Mouse (Mus musculus) lung, postnatal 0 days (tissue): Measurements from ENCODE around the gene Trem1. TPM values are rescaled to one million over a fixed set of nuclear protein-coding genes. Genes with fewer than 3 reads are reported as not detected.

Source experiments
- ATAC-seq: fragments of 200-750 bp; cut with Nextera tagmentation; 2 replicates; pipeline ENCODE4 v1.8.0; 2017; ENCODE audit warnings: moderate library complexity
- DNase-seq: peaks from one replicate; pipeline ENCODE4 v3.0.0-alpha.2; 2016; ENCODE audit warnings: low spot score
- H3K27ac ChIP-seq: fragments of 300-500 bp; sonication (generic); 2 replicates; pipeline ENCODE4 v1.5.1; 2014; ENCODE audit warnings: antibody characterized with exemption, mild to moderate bottlenecking, low read length, mixed read lengths
- H3K27me3 ChIP-seq: fragments of 300-500 bp; sonication (generic); replicated peaks from 2 replicates; pipeline ENCODE4 v1.6.1; 2014; ENCODE audit warnings: low read length, mixed read lengths; ENCODE audit not compliant: insufficient read depth
- H3K36me3 ChIP-seq: fragments of 300-500 bp; sonication (generic); 2 replicates; pipeline ENCODE4 v1.6.1; 2014; ENCODE audit warnings: low read length, mixed read lengths; ENCODE audit not compliant: insufficient read depth
- H3K4me1 ChIP-seq: fragments of 300-500 bp; sonication (generic); 2 replicates; pipeline ENCODE4 v1.6.1; 2014; ENCODE audit warnings: antibody characterized with exemption, low read depth, low read length, mixed read lengths; ENCODE audit not compliant: insufficient read depth
- H3K4me2 ChIP-seq: fragments of 300-500 bp; sonication (generic); replicated peaks from 2 replicates; pipeline ENCODE4 v1.6.1; 2014; ENCODE audit warnings: low read depth, mild to moderate bottlenecking, low read length, moderate library complexity, mixed read lengths
- H3K4me3 ChIP-seq: fragments of 300-500 bp; sonication (generic); 2 replicates; pipeline ENCODE4 v1.5.1; 2014; ENCODE audit warnings: low read depth, low read length
- H3K9ac ChIP-seq: fragments of 300-500 bp; sonication (generic); replicated peaks from 2 replicates; pipeline ENCODE4 v1.6.1; 2014; ENCODE audit warnings: low read depth, mild to moderate bottlenecking
- H3K9me3 ChIP-seq: fragments of 300-500 bp; sonication (generic); 2 replicates; pipeline ENCODE4 v1.6.1; 2016; ENCODE audit warnings: low read length, mixed read lengths
- CTCF ChIP-seq: IDR thresholded peaks from 2 replicates; pipeline ENCODE4 v1.5.1; 2016; ENCODE audit warnings: antibody characterized with exemption, mild to moderate bottlenecking
- EP300 ChIP-seq: IDR thresholded peaks from 2 replicates; pipeline ENCODE4 v1.6.1; 2016; ENCODE audit warnings: antibody characterized with exemption, mild to moderate bottlenecking, control low read depth
- WGBS: fragments of 180-500 bp; shearing (Covaris S2); extraction: QIAGEN DNeasy Blood & Tissue Kit; methylation state at CpG from one replicate; pipeline ENCODE4 v1.1.7; 2014; 5-methylcytosine and 5-hydroxymethylcytosine counted together
- polyA plus RNA-seq: library from polyadenylated mRNA; unstranded; fragments of >200 nt; fragmentation: Nextera tagmentation; extraction: Ambion mirVana; gene quantifications from 2 replicates; pipeline ENCODE4 v1.2.1, GENCODE M21; 2015

Trem1 gene
- polyA plus RNA-seq, 1 experiment from 2014 or later: 1.4 TPM

DNA sequence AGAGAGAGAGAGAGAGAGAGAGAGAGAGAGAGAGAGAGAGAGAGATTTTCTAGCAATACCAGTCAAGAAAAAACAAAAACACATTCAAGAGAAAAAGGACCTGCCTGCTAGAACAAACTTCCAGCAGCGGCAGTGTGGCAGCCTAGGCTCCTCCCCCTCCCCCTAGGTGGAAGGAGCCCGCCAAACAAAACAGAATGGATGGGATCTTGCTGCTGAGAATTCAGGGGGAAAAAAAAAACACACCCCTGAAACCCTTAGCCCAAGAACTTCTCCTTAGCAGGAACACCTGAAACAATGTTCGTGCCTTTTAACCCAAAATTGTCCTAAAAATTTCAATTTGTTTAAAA, 49.1 kb downstream of the Trem1 start:
- Histone ChIP-seq H3K4me1 (no peaks in the 10 kb centered on the region; the same call in 1 of the 2 replicates), H3K27me3 (no peaks in the 10 kb centered on the region), H3K27ac (no peak overlapping the region), H3K9ac (no peak overlapping the region), H3K4me2 (peak overlapping the region; percentile 43), H3K36me3 (no peaks in the 10 kb centered on the region), H3K4me3 (peak overlapping the region; percentile 10; the same call in 1 of the 2 replicates), H3K9me3 (no peaks in the 10 kb centered on the region)
- 5% methylated on average over 3 of the region's 3 CpGs for WGBS
- ATAC-seq: no peak
- DNase-seq: peak; percentile 42
- no peak for TF ChIP-seq CTCF
- TF ChIP-seq EP300: no peak

DNA sequence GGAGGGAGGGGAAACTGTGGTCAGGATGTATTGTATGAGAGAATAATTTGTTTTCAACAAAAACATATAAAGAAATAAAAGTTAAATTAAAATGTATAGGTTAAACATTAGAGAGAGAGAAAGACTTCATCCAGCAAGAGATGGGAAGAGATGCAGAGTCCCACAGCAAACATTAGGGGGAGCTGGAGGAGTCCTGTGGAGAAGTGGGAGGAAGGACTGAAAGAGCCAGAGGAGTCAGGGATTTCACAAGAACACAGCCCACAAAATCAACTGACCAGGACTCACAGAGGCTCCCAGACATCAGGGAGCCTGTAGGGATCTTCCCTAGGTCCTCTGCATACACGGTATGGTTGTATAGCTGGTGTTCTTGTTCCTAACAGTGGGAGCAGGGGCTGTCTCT, 54.2 kb downstream of the Trem1 start:
- Histone ChIP-seq H3K9me3 (no peaks in the 10 kb centered on the region), H3K4me2 (no peak overlapping the region), H3K27me3 (no peaks in the 10 kb centered on the region), H3K36me3 (no peaks in the 10 kb centered on the region), H3K9ac (no peak overlapping the region), H3K27ac (no peak overlapping the region), H3K4me1 (no peaks in the 10 kb centered on the region), H3K4me3 (no peak overlapping the region)
- TF ChIP-seq CTCF (peak; percentile 33; the same call in 1 of the 2 replicates), EP300 (no peak)
- WGBS: 48% methylated on average over 1 of the region's 1 CpGs
- DNase-seq (peak; percentile 25), ATAC-seq (no peak)

DNA sequence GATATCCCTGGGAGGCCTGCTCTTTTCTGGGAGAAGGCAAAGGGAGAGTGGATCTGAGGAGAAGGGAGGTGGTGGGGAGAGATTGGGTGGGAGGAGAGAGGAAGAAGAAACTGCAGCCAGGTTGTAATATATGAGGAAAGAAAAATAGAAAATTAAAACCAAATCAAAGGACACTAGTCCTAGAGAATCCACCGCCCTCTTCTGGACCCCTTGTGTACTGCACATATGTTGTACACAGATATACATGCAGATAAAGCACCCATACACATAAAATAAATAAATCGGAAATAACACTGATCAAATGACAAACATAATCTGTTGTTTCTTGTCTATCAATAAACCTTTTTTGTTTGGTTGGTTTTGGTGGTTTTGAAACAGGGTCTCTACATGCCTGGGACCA, 54.7 kb downstream of the Trem1 start:
- Histone ChIP-seq H3K4me3 (no peak overlapping the region), H3K36me3 (no peaks in the 10 kb centered on the region), H3K27me3 (no peaks in the 10 kb centered on the region), H3K9ac (no peak overlapping the region), H3K27ac (no peak overlapping the region), H3K4me1 (no peaks in the 10 kb centered on the region), H3K4me2 (no peak overlapping the region), H3K9me3 (no peaks in the 10 kb centered on the region)
- DNase-seq: no peak
- 53% methylated on average over 2 of the region's 2 CpGs for WGBS
- TF ChIP-seq EP300 (no peak), CTCF (0 out of 2 replicates have a peak, but pooled peaks have one; percentile 31)
- ATAC-seq: no peak

DNA sequence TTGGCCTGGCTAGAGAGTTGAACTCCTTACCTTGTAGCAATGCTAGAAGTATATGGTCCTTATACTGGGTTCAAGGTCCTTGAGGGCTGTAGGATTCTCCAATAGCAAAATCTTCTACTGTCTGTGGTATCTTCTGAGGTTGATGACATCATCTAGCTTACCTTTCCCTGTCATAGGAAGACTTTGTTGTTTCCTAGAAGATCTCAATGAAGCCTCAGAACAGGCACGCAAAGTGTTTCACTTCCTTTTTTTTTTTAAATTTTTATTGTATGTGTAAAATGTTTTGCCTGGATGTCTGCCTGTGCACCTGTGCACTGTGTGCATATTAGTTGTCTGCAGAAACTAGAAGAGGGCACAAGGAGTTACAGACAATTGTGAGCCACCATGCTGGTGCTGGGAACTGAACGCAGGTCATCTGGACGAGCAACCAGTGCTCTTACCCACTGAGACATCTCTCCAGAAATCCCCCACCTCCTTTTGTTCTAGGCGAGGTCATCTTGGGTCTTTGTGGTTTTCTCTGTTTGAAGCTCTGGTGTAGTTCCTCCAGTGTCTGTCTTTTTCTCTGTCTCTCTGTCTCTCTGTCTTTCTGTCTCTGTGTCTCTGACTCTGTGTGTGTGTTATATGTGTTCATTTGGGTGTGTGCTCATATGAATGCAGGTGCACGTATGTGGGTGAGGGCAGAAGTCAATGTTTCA, 61.1 kb downstream of the Trem1 start:
- H3K4me2 ChIP-seq: no peak overlapping the region

More for the DNA sequence above, 61.1 kb downstream of the Trem1 start:
- no peak for TF ChIP-seq CTCF
- TF ChIP-seq EP300: no peak
- Histone ChIP-seq H3K27ac (no peak overlapping the region), H3K9me3 (no peaks in the 10 kb centered on the region), H3K36me3 (no peaks in the 10 kb centered on the region), H3K4me1 (no peaks in the 10 kb centered on the region), H3K9ac (no peak overlapping the region), H3K4me3 (no peak overlapping the region), H3K27me3 (no peaks in the 10 kb centered on the region)
- ATAC-seq (no peak), DNase-seq (no peak)
- WGBS: 71% methylated on average over 5 of the region's 5 CpGs

Other genes starting within 250 kb of the Trem1 start
- not detected in 2 replicates for gene 1700122O11Rik, start 194.5 kb upstream of the Trem1 start, polyA plus RNA-seq
- not detected in 2 replicates for gene 1700067P10Rik, start 143.4 kb upstream of the Trem1 start, polyA plus RNA-seq
- 0.12 and 0.32 TPM in 2 replicates for gene 9830107B12Rik, start 86.5 kb upstream of the Trem1 start, polyA plus RNA-seq
- 0.52 and 0.80 TPM in 2 replicates for gene A530064D06Rik, start 65.5 kb upstream of the Trem1 start, polyA plus RNA-seq
- gene Trem3, start 15.0 kb downstream of the Trem1 start, polyA plus RNA-seq: 1.7 and 2.0 TPM in 2 replicates
- gene Treml4, start 31.5 kb downstream of the Trem1 start, polyA plus RNA-seq: 2.2 and 2.8 TPM in 2 replicates
- gene Treml2, start 66.7 kb downstream of the Trem1 start, polyA plus RNA-seq: 0.40 and 0.54 TPM in 2 replicates
- 0.58 and 0.92 TPM in 2 replicates for gene B430306N03Rik, start 83.4 kb downstream of the Trem1 start, polyA plus RNA-seq
- gene Trem2, start 113.6 kb downstream of the Trem1 start, polyA plus RNA-seq: 5.1 and 6.8 TPM in 2 replicates
- gene Treml1, start 127.1 kb downstream of the Trem1 start, polyA plus RNA-seq: 4.3 and 5.0 TPM in 2 replicates
- 5.6 and 8.5 TPM in 2 replicates for gene Nfya, start 177.1 kb downstream of the Trem1 start, polyA plus RNA-seq
- 43.9 and 45.8 TPM in 2 replicates for gene Oard1, start 177.2 kb downstream of the Trem1 start, polyA plus RNA-seq
- gene Apobec2, start 200.2 kb downstream of the Trem1 start, polyA plus RNA-seq: 5.6 and 6.5 TPM in 2 replicates
- gene Tspo2, start 218.8 kb downstream of the Trem1 start, polyA plus RNA-seq: 2.0 and 3.1 TPM in 2 replicates
- 0.44 and 0.69 TPM in 2 replicates for gene Unc5cl, start 222.1 kb downstream of the Trem1 start, polyA plus RNA-seq